Mouse (Mus musculus): ENCODE measurements around the gene Agap1.

The Agap1 gene

DNA sequence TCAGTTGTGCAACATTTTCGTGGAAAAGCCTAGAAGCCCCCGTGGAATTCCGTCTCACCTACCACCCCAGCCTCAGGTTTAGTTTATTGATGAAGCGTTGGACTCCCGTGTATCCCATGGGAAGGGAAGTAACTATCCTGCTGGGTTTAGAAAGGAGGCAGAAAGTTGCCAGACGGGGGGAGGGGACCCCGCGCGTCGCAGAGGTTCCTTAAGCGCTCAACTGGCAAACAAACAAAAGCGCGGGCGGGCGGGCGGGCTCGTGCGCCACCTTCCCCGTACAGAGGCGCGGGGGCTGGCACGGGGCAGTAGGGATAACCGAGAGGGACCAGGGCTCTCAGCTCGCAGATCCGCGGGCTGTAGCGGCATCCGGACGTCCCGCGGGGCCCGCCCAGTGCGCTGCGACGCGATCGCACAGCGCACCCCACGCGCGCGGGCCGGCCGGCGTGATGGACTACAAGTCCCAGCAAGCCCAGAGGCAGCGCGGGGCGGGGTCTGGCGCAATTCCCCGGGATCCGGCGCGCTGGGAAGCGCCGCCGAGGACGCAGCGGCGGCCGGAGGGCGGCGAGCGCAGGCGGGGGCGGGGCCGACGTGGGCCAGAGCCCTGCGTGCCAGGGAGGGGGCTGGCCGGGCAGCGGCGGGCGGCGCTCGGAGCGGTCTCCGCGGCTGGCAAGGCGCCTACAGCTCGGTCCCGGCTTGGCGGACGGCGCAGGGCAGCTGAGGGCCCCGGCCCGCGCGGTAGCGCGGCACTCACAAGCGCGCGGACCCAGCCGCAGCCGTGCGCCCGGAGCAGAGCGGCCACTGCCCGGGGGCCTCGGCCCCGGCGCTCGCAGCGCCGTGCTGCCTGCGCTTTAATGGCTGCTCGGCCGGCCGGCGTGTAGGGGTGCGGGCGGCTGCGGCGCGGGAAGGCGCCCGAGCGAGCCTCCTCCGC, at the start of gene Agap1:
Agap1 (plus strand) TSS at position 611 of the 928 bp plus-strand sequence.
- DNase-seq (ENCODE audit: low spot score in 2 of 2): peak; percentile 88 to 93

DNA sequence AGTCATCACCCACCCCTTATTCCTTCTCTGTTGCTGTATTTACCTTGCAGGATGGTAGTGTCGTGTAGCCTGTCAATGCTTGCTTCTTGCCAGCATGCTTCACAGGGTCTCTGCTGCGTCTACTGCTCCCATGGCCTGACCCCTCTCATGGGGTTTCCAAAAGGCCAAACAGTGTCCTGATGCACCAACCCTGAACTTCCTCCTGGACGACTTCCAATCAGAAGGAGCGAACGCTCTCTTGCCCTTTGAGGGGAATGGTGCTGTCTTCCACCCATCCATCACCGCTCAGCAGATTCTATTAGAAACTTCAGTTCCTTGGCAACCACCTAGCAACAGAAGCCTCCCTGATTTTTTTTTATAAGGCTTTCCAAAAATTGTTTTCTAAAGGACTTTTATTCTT, 48.6 kb upstream of the Agap1 start:
- DNase-seq (ENCODE audit: low spot score in 2 of 2): no peak

DNA sequence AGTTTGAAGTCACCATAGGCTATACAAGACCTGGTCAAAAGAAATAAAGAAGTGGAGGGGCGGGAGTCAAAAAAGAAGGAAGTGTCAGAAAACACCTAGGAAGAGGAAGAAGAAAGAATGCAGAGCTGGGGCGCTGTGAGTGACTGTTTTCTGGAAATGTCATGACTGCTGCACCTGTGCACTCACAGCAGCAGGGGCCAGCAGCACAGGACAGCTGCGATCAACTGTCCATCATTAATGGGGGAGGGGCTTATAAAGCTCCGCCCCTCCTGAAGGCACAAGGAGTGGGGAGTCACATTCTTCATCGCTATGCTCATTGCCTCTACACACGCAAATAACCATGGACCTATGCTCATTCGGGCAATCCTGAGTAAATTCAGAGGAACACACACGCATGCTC, 46.6 kb upstream of the Agap1 start:
- DNase-seq (ENCODE audit: low spot score in 2 of 2): no peak

DNA sequence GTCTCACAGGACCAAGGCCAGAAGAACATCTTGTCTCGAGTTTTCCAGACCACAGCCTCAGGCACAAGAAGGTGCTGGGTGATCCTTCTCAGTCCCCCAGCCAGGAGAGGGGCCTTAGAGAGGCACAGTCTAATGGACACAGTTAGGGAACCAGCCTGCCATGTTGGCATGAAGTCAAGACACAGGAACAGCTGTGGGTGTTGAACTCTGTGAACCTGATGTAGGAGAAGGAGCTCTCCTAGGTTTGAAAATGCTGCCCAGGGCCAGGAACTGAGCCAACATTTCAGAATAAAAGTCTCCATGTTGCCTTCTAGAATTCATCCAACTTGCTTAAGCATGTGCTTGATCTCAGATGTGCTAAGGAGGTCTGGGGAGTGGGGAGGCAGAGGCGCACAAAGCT, 41.5 kb upstream of the Agap1 start:
- no peak for DNase-seq (ENCODE audit: low spot score in 2 of 2)

DNA sequence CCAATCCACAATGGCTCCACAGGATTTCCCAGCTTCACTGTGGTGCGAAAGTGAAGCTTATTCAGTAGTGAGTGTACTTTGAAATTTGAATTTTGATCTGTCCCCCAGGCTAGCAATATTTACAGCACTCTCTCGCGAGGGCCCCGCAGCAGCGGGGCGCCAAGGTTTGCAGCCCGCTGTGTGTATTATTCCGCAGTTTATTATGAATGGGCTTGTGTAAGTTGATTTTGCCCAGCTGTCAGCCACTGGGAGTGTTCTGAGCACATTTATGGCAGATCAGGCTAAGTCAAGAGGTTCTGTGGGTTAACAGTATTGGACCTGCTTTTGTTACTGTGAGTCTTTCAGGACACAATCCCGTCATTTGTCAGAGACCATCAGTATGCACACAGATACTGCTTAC, 40.0 kb upstream of the Agap1 start:
- no peak for DNase-seq (ENCODE audit: low spot score in 2 of 2)

DNA sequence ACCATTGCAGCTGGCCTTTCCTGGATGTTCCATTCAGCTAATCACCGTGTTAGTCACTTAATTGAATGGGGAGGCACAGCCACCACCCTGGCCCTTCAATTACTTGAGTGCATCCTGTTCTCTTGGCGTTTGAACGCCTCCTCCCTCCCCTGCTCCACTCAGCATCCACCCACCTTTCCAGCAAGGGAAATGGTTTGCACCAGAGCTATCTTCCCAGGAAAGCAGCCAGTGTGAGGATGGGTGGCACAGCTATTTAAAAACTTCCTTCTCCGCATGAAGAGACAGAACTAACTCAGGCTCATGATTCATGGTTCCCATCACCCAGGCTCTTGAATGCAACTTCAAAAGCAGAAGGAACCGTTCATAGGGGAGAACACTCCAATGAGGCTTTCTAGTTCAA, 37.7 kb upstream of the Agap1 start:
- no peak for DNase-seq (ENCODE audit: low spot score in 2 of 2)

DNA sequence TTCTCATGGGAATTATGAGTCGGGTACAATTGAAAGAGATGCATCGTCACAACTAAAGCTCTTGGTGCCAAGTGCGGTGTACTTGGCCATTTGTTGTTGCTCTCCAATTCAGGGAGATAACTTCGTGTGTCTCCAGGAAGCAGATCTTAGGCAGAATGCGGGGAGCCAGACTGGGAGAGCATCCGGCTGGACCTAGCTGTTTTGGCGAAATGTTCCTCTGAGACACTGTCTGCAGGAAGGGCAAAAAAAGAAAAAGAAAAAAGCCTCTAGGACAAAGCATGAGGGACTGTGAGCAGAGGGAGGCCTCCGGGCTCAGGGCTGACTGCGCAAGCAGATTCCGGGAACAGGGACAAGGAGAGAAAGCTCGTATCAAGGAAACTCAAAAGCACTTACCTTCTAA, 34.0 kb upstream of the Agap1 start:
- DNase-seq (ENCODE audit: low spot score in 2 of 2): no peak

DNA sequence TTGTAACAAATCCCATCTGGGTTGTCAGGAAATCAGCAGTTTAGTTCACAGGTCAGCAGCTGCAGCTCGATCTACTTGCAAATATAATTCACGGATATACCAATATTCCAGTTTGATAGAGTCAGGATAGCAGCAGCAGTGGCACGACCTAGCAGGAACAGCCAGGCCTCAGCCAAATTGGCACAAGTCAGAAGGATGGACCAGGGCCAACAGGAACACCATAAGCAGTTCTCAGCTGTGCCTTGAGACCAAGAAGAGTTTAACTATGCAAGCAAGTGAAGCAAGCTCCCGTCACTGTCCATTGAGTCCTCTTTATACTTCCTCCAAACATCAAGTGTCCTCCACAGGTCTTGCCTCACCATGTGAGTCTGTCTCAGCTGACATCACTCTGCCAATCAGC, 33.2 kb upstream of the Agap1 start:
- DNase-seq (ENCODE audit: low spot score in 2 of 2): peak in 1 of 2 experiments; percentile 12

DNA sequence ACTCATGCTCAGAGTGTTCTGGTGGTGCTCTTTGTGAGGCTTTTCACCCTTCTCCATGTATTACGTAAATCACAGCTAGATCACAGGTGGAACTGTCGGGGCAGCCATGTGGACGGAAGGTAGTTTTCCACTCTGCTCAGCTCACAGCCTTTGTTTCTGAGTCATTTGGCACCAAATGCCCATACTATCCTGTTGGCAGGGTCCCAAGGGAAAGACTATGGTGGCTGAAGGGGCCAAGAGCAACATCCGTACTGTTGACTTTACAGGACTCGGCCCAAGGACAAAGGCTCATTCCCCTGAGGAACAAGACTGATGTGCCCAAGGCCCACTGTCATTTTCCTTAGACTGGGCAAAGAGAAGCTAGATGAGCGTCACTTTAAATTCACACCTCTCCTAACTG, 30.0 kb upstream of the Agap1 start:
- DNase-seq (ENCODE audit: low spot score in 2 of 2): no peak

DNA sequence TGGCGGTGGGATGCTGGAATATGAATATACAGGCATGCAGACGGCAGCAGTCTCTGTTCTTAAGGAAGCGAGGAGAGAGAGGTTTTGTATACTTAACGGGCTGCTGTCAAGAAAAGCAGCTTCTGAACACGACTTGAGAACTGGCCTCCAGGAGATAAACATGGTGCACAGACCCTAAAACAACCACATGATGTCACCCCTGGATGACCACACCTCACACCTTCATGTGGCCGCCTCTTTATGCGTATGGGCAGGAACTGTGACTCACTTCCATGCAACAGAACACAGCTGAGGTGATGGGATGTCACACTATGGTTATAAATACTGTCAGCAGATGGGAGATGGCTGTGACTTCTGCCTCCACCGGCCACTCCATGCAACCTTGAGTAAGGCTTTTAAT, 28.5 kb upstream of the Agap1 start:
- DNase-seq (ENCODE audit: low spot score in 2 of 2): no peak

DNA sequence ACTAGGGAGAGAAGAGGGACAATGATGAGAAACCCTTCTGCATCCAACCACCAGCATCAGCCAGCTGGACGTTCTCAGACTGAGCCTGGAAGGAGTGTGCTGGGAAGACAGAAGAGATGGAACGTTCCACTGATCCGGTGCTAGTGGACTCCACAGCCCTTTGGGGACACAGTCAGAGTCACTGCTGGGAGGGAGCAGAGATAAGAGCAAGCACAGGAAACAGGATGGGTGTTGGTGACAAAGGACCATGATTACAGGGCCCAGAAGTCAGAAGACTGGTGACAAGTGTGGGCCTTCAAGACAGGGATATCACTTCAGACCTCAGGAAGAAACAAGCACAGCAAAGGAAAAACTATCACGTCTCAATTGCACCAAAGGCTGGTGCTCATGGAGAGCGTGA, 25.9 kb upstream of the Agap1 start:
- DNase-seq (ENCODE audit: low spot score in 2 of 2): no peak

DNA sequence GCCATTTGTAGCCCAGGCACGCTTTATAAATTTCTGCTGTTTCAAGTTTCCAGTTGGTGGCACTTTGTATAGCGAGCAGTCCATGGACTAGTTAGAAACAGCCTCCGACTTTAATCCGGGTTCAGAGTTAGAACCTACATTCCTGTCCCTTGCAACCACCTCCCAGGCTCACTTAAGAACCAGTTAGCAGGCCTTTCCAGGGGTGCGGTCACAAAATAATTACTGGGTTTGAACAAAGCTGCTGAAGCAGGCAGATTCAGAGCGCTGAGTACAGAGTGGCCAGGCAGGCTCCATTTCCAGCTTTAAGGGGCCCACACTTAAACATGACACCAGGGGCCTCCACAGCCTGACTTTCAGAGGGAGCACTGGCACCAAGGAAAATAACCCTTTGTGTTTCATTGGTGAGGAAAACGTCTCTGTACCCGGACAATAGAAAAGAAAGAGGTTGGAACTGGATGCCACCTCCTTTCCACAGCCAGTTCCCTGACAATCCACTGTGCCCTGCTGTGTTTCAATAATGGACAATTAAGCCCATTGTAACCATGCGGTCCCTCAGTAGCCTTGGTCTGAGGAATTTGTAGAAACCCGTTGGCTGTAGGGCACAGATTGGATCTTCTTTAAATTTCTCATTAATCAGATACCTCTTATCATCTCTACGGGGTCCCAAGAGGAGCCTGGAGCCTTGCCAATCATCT, 24.5 kb upstream of the Agap1 start:
- DNase-seq (ENCODE audit: low spot score in 2 of 2): no peak

DNA sequence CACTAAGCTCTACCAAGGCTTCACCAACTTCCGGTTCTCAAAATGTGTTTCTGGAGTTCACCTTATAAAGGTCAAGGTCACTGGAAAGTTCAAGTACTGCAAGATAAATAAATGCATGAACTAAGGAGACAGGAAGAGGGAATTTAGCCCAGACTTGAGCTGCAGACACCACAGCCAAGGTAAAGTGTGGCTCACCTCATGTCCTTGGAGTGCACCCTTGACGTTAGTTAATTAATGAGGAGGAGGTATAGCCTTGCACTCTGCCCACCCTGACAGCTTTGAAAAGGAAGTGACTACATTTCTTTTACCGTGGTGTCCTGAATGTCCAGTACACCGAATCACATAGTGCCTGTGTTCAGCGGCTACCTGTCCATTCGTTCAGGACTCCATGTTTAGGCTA, 15.3 kb upstream of the Agap1 start:
- no peak for DNase-seq (ENCODE audit: low spot score in 2 of 2)

DNA sequence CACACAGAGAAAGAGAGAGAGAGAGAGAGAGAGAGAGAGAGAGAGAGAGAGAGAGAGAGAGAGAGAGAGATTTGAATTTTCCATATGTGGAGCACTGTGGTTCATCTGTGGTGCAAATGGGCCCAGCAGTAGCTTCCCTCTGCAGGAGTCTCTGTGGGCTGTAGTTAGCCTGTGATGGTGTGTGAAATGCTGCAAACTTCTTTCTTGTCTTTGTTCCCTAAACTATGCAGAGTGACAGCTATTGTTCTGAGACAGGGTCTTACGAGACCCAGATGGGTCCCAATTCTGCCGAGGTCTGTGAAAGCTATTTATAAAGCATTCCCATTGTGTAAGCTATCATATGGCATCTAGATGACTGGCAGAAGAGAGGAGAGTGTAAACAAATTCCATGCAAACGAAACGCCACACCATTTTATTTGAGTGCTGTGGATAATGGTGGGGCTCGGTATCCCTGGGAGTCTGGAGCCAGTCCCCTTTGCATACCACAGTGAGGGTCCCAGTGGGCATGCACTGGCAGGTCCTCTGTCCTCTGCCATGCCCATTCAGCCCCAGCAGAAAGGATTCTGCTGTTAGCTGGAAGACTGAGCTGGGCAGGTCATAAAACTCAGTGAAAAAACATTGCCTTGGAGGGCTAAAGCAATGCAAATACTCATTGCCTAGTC, 13.2 kb upstream of the Agap1 start:
- no peak for DNase-seq (ENCODE audit: low spot score in 2 of 2)

DNA sequence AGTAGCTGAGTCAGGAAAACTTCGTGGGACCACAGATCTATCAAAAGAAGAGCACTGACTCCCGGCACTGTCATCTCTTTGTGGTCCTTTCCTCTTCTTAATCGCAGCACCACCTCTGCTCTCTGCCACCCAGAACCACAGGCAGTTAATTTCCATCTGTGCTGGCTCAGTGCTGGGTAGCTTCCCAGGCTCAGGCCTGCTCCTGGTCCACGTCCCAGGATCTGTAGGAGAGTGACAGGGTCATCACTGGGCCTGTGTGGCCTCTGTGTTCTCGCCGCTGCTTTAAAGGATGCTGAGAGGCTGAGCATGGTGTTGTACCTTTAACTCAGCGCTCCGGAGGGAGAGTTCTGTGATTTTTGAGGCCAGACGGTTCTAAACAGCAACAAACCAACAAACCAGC, 11.1 kb upstream of the Agap1 start:
- no peak for DNase-seq (ENCODE audit: low spot score in 2 of 2)

DNA sequence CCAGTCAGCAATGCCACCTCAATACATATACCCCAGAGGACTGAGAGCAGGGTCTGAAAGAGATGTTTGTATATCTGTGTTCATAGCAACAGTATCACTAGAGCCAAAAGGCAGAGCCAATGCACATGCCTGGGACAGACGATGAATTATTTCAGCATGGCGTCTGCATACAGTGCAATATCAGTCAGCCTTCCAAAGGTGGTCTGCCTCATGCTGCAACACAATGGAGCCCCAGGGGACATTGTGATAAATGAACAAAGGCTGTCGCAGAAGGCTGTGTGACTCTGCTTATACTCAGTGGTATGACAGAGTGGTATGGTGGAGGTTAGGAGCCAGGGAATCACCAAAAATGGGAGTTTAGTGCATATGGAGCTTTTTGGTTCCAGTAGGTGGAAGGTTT, 10.6 kb upstream of the Agap1 start:
- no peak for DNase-seq (ENCODE audit: low spot score in 2 of 2)

DNA sequence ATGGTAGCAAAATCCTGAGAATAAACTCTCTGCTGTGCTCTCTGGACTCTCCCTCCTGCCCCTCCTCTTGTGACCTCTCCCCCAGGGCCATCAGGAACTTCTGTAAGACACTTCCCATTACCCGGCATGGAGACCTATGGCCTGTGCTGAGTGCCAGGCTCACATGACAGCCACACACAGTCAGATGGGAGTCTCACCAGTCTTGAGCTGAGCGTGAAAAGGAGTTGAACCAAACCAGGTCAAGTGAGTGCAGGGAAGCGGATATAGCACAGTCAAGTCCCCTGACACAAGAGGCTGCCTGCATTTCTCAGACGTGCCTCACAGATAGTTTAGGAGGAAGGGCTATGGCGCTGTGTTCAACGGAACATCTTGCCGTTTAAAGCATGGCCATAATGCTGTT, 4.5 kb upstream of the Agap1 start:
- DNase-seq (ENCODE audit: low spot score in 2 of 2): no peak

DNA sequence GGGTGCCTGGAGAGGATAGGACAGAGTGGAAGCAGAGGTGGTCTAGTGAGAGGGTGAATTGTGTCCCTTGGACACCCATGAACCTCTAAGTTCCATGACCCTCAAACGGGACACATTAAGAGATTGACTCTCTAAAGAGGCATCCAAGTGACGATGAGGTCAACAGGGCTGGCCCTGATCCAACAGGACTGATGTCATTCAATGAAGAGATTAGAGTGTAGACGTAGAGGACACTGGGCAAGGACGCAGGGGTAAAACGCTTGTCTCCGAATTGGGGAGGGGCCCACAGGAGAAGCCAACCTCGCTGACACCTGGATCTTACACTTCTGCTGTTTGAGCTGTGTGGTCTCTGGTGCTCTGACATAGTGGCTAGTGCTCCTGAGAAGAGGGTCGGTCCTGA, 2.5 kb upstream of the Agap1 start:
- no peak for DNase-seq (ENCODE audit: low spot score in 2 of 2)

DNA sequence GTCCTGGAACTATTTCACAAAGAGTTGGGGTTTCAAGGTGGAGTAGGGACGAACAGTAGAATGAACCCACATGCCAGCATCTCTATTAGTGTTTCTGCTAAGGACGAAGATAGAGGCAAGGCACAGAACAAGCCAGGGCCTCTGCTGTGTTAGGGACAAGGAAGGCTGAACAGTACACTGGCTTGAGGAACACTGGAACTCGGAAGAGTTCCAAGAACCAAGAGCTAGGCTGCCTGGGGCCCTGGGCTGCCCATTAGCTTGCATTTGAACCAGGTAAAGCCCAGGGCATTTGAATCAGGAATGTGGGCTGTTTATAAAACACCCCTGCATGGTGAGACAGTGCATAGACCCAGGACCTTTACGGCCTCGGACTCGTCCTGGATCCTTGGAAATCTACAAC, 940 bp upstream of the Agap1 start:
- no peak for DNase-seq (ENCODE audit: low spot score in 2 of 2)

DNA sequence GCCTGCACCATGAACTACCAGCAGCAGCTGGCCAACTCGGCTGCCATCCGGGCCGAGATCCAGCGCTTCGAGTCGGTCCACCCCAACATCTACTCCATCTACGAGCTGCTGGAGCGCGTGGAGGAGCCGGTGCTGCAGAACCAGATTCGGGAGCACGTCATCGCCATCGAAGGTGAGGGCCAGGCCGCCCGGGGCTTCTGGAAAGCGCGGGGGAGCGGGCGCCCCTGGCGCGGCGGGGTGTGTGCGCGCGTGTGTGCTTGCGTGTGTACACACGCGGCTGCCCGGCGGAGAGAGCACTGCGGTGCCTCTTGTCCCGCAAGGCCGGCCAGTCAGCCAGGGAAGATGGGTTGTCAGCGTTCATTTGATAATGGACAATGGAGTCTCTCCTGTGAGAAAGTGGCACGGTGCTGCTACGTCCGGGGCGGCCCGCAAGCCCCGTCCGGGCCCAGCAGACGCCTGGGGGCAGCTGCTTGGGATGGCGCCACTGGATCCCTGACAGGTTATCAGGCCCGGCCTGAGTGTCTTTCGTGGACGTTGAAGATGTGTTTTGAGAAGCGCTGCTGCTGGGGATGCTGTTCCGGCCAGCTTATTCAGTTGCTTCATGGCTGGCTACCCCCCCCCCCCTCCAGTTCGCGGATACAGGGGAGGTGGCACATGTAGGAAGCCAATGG, 950 bp downstream of the Agap1 start:
- peak; percentile 27 to 47 for DNase-seq (ENCODE audit: low spot score in 2 of 2)

DNA sequence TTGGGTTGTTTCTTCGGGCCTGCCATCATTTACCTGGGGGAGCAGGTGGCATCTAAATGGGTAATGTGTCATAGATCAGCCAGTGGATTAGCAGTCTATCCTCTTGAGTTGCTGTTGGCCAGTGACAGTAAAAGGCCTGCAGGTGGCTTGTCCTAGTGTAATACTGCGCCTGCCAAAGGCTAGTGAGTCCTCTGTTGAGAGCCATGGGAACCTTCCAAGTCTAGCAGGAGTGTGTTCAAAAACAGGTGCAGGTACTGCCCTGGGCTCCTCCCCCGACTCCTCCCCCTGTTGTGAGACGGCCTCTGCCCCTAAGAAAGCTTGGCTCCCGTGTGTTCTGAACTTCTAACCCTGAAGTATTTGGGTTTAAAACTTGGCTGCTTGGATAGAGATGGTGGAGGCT, 1.9 kb downstream of the Agap1 start:
- no peak for DNase-seq (ENCODE audit: low spot score in 2 of 2)
